Mouse (Mus musculus): ENCODE data around the gene Ociad1.
"Not testable (repeated sequence)": the region's sequence is repeated elsewhere in the genome, so short reads cannot be mapped to it uniquely, and the experiment has no call there.

Gene Ociad1

GRCm38 (mm10) chr5:73285470-73285978, 7.1 kb upstream of the Ociad1 start:
- DNase-seq (ENCODE audit: low spot score in 2 of 2): no peak

- no peak for DNase-seq (ENCODE audit: low spot score in 2 of 2)
These were observed 6.0 kb upstream of the Ociad1 start for GRCm38 (mm10) chr5:73286603-73287002.

- no peak for DNase-seq (ENCODE audit: low spot score in 2 of 2)
These were observed 2.7 kb upstream of the Ociad1 start for GRCm38 (mm10) chr5:73289900-73290299.

DNA sequence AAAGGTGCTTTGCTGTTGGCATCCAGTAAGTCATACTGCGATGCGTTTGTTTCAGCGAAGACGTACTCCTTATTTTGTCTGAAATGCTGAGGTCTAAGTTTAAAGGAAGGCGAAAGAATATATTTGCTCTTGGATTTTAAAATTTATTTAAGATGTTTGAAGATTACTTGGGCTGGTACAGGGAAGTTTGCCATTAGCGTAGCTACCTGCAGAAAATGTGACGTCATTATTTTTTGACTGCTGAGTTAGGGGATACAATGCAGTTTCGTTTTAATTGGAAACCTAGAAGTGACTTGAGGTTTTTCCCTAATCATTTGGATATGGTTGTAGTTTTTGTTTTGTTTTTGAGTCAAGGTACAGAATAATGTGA, 859 bp downstream of the Ociad1 start:
- no peak for DNase-seq (ENCODE audit: low spot score in 2 of 2)

DNA sequence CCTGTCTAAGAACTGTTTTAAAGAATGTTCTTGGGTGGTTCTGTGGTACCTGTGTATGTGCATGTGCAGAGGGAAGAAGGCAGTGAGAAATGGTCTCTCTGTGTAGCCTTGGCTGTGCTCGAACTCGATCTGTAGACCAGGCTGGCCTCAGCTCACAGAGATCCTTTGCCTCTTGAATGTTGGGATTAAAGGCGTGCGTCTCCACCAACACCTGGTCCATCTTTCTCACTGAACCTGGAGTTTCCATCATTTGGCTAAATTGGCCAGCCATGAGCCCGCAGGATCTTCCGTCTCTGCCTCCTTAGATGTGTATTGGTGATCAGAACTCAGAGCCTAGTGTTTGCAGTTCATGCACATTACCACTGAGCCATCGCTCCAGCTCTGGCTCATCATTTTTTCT, 2.4 kb downstream of the Ociad1 start:
- DNase-seq (ENCODE audit: low spot score in 2 of 2): no peak

DNA sequence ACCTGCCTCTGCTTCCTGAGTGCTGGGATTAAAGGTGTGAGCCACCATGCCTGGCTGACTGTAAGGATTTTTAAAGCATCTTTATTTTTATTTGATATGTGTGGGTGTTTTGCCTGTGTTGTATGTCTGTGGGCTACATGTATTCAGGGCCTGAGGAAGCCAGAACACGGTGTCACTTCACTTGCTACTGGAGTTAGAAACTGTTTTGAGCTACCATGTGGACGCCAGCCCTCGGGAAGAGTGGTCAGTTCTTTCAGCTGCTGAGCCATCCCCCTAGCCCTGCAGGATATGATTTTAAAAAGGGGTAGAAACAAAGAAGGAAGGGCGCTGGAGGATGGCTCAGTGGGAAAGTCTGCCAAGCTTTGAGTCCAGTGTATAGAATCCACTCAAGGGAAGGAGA, 3.3 kb downstream of the Ociad1 start:
- no peak for DNase-seq (ENCODE audit: low spot score in 2 of 2)

DNA sequence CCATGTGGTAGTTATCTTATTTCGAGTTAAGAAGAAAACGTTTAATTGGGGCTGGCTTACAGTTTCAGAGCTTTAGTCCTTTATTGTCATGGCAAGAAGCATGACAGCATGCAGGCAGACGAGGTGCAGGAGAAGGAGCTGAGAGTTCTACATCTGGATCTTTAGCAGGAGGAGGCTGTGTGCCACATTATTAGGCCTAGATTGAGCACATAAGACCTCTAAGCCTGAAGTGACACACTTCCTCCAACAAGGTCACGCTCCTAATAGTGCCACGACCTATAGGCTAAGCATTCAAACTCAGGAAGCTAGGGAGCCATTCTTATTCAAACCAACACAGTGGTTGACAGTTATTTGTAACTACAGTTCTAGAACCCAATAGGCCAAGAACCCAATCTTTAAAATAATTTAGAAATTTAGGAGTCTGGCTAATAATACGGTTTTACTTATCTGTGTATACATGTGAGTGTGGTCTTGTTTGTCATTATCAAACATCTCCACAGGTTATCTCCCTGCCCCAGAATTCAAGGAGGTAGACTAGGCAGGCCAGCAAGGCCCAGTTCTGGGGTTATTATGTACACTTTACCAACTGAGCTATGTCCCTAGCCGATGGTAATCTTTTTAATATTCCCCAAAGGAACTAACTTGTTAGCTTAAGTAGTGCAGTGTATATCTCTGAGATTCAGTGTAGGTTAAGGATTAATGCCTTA, 9.2 kb downstream of the Ociad1 start:
- no peak for DNase-seq (ENCODE audit: low spot score in 2 of 2)

GRCm38 (mm10) chr5:73304507-73304906, 11.9 kb downstream of the Ociad1 start:
- no peak for DNase-seq (ENCODE audit: low spot score in 2 of 2)

- DNase-seq (ENCODE audit: low spot score in 2 of 2): no peak
These were observed 13.9 kb downstream of the Ociad1 start for GRCm38 (mm10) chr5:73306486-73306885.

- no peak for DNase-seq (ENCODE audit: low spot score in 2 of 2)
These were observed 14.7 kb downstream of the Ociad1 start for GRCm38 (mm10) chr5:73307297-73307696.

DNA sequence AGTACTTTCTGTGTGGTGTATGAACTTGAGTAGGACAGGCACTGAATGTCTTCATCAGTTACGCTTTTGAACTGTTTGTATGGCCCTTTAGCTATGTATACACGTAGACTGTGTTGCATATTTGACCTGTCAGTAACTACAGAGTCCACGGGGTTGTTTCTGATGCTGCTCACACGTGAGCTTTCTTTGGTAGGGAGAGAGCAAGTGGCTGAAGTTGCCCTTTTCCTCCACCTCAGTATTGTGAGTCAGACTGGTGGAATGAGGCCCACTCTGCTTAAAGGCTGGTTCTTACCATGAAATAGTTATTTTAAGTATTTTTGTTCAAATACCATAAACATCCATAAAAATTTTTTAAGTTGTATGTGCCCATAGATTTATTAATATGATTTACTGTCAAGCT, 16.9 kb downstream of the Ociad1 start:
- no peak for DNase-seq (ENCODE audit: low spot score in 2 of 2)

DNA sequence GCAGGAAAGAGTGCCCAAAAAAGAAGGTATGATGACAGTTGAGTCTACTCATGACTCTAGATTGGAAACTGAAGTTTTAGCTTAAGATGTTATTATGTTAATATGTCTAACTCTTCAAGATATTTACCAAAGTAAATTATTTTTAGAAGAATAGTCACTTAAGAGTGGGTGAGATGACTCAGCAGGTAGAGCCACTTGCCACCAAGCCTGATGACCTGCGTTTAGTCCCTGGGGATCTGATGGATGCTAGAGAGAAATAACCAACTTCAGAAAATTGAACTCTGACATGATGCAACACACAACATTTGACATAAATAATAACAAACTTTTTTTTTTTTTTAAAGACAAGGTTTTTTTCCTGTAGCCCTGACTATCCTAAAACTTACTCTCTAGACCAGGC, 17.8 kb downstream of the Ociad1 start:
- DNase-seq (ENCODE audit: low spot score in 2 of 2): no peak

DNA sequence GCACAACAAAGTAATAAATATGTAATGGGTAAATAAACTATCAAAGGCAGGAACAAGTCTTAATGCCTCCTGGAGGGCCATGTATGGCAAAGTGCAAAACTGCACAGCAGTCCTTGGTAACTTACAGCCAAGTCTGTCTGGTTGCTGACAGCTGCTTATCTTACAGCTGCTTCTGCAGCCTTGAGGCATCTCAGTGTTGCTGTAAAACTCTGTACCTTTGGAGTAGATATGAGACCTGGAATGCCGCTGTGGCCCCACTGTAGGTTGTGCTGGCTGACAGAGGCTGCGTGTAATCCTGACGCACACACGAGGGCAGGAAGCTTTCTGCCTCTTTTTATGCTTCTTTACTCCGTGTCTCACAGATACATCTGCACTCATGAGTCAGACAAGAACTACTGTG, 18.9 kb downstream of the Ociad1 start:
- DNase-seq (ENCODE audit: low spot score in 2 of 2): no peak

DNA sequence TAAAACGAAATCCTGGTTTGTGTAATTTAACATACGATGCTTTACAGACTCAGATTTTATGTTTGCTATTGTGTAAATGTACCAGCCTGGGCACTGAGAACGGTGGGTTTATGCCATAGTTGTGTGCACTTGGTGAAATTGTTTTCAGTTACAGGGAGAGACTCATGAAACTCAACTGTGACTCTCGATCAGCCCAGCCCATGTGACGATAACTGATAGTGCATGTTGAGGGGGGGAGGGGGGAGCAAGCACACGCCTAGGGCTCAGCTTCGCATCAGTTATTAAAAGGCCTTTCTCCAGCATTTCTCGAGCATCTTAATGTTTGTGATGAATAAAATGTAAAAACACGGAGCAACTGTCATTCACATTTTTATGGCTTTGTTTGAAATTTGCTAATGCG, 21.0 kb downstream of the Ociad1 start:
- DNase-seq (ENCODE audit: low spot score in 2 of 2): no peak

DNA sequence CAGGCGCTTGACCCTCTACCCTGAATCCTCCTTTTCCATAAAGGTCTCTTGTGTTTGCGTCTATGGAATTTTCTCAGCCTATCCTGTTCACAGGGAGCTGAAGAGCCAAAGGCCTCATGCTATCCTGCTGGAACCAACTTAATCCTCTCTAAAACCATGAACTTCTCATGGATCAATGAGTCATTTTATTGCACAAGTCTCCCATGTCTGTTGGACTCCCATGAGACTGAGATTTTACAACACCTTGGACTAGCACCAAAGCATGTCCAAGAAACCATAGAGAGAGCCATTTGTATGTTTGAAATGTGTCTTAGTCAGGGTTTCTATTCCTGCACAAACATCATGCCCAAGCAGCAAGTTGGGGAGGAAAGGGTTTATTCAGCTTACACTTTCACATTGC, 22.1 kb downstream of the Ociad1 start:
- DNase-seq (ENCODE audit: low spot score in 2 of 2): no peak

GRCm38 (mm10) chr5:73319306-73319705, 26.7 kb downstream of the Ociad1 start:
- DNase-seq (ENCODE audit: low spot score in 2 of 2): no peak

- not testable (repeated sequence) for DNase-seq (ENCODE audit: low spot score in 2 of 2)
These were observed 30.1 kb downstream of the Ociad1 start for GRCm38 (mm10) chr5:73322684-73323083.

DNA sequence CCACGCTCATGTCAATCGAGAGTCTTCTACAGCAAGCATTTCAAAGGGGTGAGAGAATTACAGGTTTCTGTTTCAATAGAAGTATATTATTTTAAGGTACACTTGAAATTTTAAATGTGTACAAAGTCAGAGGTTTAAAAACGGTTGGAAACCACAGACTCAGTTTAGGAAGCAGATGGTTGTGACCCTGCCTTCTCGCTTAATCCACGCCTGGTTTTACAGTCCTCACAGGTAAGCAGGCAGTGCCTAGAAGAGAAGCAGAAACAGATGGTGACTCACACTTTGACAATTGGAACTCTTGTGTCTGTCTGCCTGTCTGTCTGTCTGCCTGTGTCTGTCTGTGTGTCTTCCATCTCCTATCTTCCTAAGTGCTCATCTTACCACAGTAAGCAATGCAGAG, 31.0 kb downstream of the Ociad1 start:
- DNase-seq (ENCODE audit: low spot score in 2 of 2): no peak

GRCm38 (mm10) chr5:73324526-73325170, 32.1 kb downstream of the Ociad1 start:
- no peak for DNase-seq (ENCODE audit: low spot score in 2 of 2)

DNA sequence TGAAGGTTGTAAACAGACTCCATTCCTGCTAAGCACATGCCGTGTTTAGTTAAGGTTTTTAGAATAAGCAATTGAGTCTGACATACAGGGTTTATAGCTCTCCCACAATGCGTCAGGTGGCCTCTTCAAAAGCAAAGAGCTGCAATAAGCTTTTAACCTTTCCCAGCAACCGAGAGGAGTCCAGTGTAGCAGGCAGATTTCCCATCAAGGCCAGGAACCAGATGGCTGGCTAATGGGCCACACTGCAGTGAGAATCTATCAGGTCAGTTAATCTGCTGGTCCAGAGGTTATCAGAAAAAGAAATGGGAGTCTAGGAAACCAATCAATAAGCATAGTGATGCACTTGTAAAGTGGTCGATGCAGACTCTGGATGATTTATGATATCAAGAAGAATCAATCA, 38.4 kb downstream of the Ociad1 start:
- DNase-seq (ENCODE audit: low spot score in 2 of 2): no peak

GRCm38 (mm10) chr5:73336448-73336847, 43.9 kb downstream of the Ociad1 start:
- no peak for DNase-seq (ENCODE audit: low spot score in 2 of 2)

DNA sequence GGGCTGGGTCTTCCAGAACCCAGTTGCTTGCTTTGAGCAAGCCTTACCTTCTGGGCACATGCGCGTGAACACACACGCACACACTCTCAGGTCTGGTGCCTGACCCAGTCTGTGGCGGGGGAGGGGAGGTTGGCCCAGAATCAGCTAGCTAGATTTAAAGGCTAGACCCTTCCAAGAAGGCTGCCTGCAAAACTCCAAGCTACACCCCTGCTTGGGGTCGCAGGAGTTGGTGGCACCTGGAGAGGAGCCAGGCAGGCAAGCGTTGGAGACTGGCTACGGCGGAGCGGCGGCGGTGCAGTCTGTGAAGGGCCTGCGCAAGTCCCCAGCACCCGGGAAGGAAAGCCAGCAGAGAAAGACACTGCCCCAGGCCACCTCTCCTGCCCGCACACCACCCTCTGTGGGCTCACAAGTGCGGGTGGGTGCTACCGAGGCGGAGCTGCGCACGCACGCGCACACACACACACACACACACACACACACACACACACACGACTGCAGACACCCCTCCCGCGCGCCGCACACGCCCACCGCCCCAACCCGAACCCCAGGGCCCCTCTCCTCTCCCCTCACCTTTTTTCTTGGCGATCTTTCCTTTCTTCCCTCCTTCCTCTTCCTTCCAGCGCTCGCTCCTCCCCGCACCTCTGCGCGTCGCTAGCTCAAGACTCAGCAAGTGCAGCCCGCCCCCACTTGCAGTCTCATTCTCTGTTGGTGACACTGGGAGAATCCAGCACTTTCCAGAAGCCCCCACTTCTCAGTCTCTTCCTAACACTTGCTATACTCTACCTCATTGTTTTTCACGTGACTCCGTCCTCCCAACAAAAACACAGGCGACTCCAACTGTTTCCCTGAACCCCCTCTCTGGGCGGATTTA, 45.6 kb downstream of the Ociad1 start:
- DNase-seq (ENCODE audit: low spot score in 2 of 2): peak; percentile 41 to 54

- no peak for DNase-seq (ENCODE audit: low spot score in 2 of 2)
These were observed 46.2 kb downstream of the Ociad1 start for GRCm38 (mm10) chr5:73338832-73339163.
